Mouse (Mus musculus) gastrocnemius, adult 2 months (tissue): ENCODE results near the gene Pias4. TPM values are rescaled to one million over a fixed set of nuclear protein-coding genes. Genes with fewer than 3 reads are reported as not detected.
"Not testable (repeated sequence)": the region's sequence is repeated elsewhere in the genome, so short reads cannot be mapped to it uniquely, and the experiment has no call there.

Experiments
- DNase-seq: peaks from one replicate; pipeline ENCODE4 v3.0.0; 2022
- H3K27ac ChIP-seq: fragments of 200-600 bp; 2 replicates; pipeline ENCODE4 v1.8.1; 2022; ENCODE audit warnings: mild to moderate bottlenecking
- H3K4me3 ChIP-seq: fragments of 200-600 bp; 2 replicates; pipeline ENCODE4 v1.8.1; 2022; ENCODE audit warnings: mild to moderate bottlenecking, moderate library complexity
- CTCF ChIP-seq: fragments of 200-600 bp; IDR thresholded peaks from 2 replicates; pipeline ENCODE4 v1.8.1; 2022; ENCODE audit warnings: antibody characterized with exemption, mild to moderate bottlenecking, moderate library complexity
- intact Hi-C: fragments of 180-260 bp; cut with DNase I; formaldehyde crosslinking; loops from one replicate; pipeline ENCODE4 v1.15.1; 2025
- total RNA-seq, 2 experiments: library from RNA; stranded (reverse); gene quantifications; 2 replicates each; pipeline ENCODE4 v1.2.3; 2021

Gene Pias4
- total RNA-seq, 2 experiments from 2014 or later, result 15.7 to 16.2 TPM

DNA sequence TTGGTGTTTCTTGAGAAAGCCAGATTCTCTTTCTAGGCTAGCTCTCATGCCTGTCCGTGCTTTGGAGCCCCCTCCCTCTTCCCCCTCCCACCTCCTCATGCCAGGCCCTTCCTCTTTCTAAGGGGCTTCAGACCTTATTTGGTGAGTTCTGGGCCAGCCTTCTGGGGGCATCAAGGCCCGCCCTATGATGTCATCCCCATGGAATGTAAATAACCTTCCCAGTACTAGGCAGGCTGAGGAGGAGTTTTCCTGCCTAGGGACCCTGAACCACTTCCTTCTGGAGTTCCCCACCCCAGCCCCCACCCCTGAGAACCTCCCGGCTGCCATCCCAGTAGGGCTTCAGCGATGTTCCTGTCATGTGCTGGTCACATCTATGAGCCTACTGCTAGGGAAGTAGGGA is 17.0 kb upstream of the Pias4 start:
- intact Hi-C loops, result no loop called here
- H3K4me3 ChIP-seq, result no peak overlapping the region
- no peak for TF ChIP-seq CTCF
- H3K27ac ChIP-seq, result peak overlapping the region; percentile 20; the same call in 1 of the 2 replicates
- DNase-seq, result peak; percentile 19

- Histone ChIP-seq H3K27ac (peak within 1 kb of the TSS; percentile 89), H3K4me3 (peak within 1 kb of the TSS; percentile 81)
- no peak for DNase-seq
- TF ChIP-seq CTCF, result no peak
- intact Hi-C loops, result no loop called here
Measured at GRCm38 (mm10) chr10:81183805-81184204, 16.1 kb upstream of the Pias4 start, which contains the start of gene 4930442H23Rik. 4930442H23Rik (minus strand) TSS chr10:81183849.

GRCm38 (mm10) chr10:81182336-81183333 is 14.9 kb upstream of the Pias4 start, which contains the start of gene Dapk3:
Dapk3 (plus strand) TSS chr10:81183005.
- peak within 1 kb of the TSS; percentile 89 for H3K27ac ChIP-seq
- TF ChIP-seq CTCF, result no peak
- peak; percentile 96 for DNase-seq

GRCm38 (mm10) chr10:81181860-81182259 is 14.1 kb upstream of the Pias4 start:
- H3K27ac ChIP-seq, result peak overlapping the region; percentile 74
- peak; percentile 46 for DNase-seq
- intact Hi-C loops, result not testable (repeated sequence)
- H3K4me3 ChIP-seq, result peak overlapping the region; percentile 81

More at GRCm38 (mm10) chr10:81182336-81183333, 14.9 kb upstream of the Pias4 start, which contains the start of gene Dapk3:
- H3K4me3 ChIP-seq, result peak within 1 kb of the TSS; percentile 81
- intact Hi-C loops, result no loop called here

GRCm38 (mm10) chr10:81180946-81181345 is 13.2 kb upstream of the Pias4 start:
- Histone ChIP-seq H3K4me3 (no peak overlapping the region), H3K27ac (peak overlapping the region; percentile 28)
- no peak for DNase-seq
- intact Hi-C loops, result no loop called here
- TF ChIP-seq CTCF, result no peak

DNA sequence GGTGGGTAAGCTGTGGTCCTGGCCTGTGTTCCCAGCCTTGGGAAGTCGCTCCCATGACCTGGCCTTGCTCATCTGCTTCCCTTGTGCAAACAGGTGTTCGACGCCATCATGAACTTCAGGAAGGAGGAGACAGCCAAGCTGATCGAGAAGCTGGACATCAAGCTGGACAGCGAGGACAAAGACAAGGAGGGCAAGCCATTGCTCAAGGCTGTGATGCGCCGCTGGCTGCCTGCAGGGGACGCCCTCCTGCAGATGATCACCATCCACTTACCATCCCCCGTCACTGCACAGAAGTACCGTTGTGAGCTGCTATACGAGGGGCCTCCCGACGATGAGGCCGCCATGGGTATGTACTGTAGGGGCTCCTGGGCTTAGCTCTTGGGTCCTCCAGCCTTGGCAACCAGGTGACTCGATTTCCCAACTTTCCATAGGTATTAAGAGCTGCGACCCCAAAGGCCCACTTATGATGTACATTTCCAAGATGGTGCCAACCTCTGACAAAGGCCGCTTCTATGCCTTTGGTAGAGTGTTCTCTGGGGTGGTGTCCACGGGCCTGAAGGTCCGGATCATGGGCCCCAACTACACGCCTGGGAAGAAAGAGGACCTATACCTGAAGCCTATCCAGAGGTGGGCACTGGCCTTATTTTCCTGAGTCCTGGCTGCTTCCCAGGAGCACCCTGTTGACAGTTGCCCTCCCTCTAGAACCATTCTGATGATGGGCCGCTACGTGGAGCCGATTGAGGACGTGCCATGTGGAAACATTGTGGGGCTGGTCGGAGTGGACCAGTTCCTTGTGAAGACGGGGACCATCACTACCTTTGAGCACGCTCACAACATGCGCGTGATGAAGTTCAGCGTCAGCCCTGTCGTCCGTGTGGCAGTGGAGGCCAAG is 12.0 kb upstream of the Pias4 start:
- intact Hi-C loops, result loop anchor here (5.0 to 10.0 kb wide), 3 partner anchors 47 to 277 kb away; partner anchors contain the start of gene Timm13
- Histone ChIP-seq H3K27ac (no peak overlapping the region), H3K4me3 (no peak overlapping the region; the same call in 1 of the 2 replicates)
- TF ChIP-seq CTCF, result no peak
- DNase-seq, result no peak

DNA sequence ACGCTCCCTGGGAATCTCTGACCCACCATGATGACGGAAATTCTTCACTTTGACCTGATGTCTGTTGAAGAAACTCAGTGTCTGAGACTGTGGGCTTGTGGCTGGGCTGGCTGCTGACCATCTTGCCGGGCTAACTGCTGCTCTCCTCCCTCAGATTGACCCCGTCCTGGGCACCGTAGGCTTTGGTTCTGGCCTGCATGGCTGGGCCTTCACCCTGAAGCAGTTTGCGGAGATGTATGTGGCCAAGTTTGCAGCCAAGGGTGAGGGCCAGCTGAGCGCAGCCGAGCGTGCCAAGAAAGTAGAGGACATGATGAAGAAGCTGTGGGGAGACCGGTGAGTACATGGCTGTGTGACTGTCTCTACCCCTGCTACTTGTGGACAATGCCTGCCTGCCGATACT is 11.2 kb upstream of the Pias4 start:
- DNase-seq, result no peak
- peak overlapping the region; percentile 91 for H3K4me3 ChIP-seq
- no peak overlapping the region for H3K27ac ChIP-seq
- intact Hi-C loops, result loop anchor here (5.0 to 10.0 kb wide), 3 partner anchors 47 to 277 kb away; partner anchors contain the start of gene Timm13
- TF ChIP-seq CTCF, result no peak

GRCm38 (mm10) chr10:81177958-81178712 is 10.4 kb upstream of the Pias4 start:
- DNase-seq, result peak; percentile 51
- no peak for TF ChIP-seq CTCF
- peak overlapping the region; percentile 91 for H3K4me3 ChIP-seq
- H3K27ac ChIP-seq, result peak overlapping the region; percentile 91
- intact Hi-C loops, result loop anchor here (5.0 to 10.0 kb wide), 3 partner anchors 46 to 276 kb away; partner anchors contain the start of gene Timm13

DNA sequence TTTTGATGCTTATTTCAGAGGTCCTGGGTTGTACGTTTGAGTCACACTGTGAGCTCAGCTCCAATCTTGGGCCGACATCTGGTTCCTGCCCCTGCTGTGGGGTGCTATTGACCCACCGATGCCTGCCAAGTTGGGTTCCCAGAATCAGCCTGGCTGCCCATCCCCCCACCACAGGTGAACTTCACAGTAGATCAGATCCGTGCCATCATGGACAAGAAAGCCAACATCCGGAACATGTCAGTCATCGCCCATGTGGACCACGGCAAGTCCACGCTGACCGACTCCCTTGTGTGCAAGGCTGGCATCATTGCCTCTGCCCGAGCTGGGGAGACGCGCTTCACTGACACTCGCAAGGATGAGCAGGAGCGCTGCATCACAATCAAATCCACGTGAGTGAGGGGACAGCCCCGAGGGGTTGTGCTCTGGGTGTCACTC is 9.8 kb upstream of the Pias4 start:
- DNase-seq, result peak; percentile 66
- intact Hi-C loops, result loop anchor here (5.0 to 10.0 kb wide), 3 partner anchors 45 to 275 kb away; partner anchors contain the start of gene Timm13
- peak overlapping the region; percentile 91 for H3K4me3 ChIP-seq
- H3K27ac ChIP-seq, result peak overlapping the region; percentile 91
- no peak for TF ChIP-seq CTCF

- H3K4me3 ChIP-seq, result peak within 1 kb of the TSS; percentile 91
- DNase-seq, result peak; percentile 100
- intact Hi-C loops, result loop anchor here (5.0 to 10.0 kb wide), 3 partner anchors 44 to 274 kb away; partner anchors contain the start of gene Timm13
- peak within 1 kb of the TSS; percentile 91 for H3K27ac ChIP-seq
- TF ChIP-seq CTCF, result no peak
Measured at GRCm38 (mm10) chr10:81176466-81177271, 8.9 kb upstream of the Pias4 start, which contains the start of gene Eef2. Eef2 (plus strand) TSS chr10:81176631.
